Mouse (Mus musculus) liver, embryonic 14.5 days (tissue): ENCODE data around the gene Mbnl1.

ENCODE experiments used
- CTCF ChIP-seq: IDR thresholded peaks from 2 replicates; pipeline ENCODE4 v1.5.1; 2016; ENCODE audit warnings: antibody characterized with exemption, low read depth, control low read depth
- EP300 ChIP-seq: IDR thresholded peaks from 2 replicates; pipeline ENCODE4 v1.6.1; 2016; ENCODE audit warnings: antibody characterized with exemption, low read depth

DNA sequence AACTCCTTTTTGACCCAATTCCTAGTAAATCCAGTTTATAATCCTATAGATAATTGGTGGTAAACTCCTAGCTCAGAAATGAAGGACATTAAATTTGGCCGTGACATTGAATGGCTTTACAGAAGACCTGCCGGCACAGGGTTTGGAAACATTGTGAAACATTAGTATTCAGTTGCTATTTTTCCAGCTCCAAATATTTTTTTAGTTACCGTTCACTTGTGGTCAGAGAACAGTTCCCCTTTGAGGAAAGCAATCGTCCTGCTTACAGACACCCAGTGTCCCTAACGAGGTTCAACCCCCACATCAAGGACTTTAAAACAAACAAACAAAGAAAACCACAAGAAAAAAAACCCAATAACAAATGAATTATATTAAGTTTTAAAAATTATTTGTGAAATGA lies 58.7 kb downstream of the Mbnl1 start:
- TF ChIP-seq CTCF: no peak
- TF ChIP-seq EP300: no peak
